Mouse (Mus musculus): ENCODE measurements around the gene Sema3a. TPM values are rescaled to one million over a fixed set of nuclear protein-coding genes. Genes with fewer than 3 reads are reported as not detected.
"Not testable (repeated sequence)": the region's sequence is repeated elsewhere in the genome, so short reads cannot be mapped to it uniquely, and the experiment has no call there.

The Sema3a gene
- polyA plus RNA-seq, 1 experiment from 2014 or later, result 2.0 TPM

DNA sequence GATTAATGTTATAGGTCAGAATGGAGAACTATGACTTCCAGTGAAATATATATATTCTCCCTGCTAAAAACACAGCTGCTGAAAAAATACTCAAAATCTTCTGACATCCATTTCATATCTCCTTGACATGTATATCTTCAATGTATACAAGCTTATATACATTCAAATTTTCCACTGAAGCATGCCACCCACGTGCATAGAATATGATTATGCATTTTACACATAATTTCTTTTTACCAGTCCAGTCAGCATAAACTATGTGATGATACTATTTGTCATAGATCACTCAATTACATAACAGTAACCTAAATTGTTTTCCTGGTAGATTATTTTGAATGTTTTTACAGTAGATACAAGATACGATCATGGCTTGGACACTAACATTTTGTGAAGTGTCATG is 306.6 kb downstream of the Sema3a start:
- ATAC-seq (ENCODE audit: low read depth) (no peak), DNase-seq (no peak)
- Histone ChIP-seq H3K4me2 (no peak overlapping the region), H3K36me3 (no peaks in the 10 kb centered on the region), H3K27ac (no peak overlapping the region), H3K4me3 (replicated peaks) (no peak overlapping the region), H3K4me1 (replicated peaks) (no peaks in the 10 kb centered on the region), H3K27me3 (no peaks in the 10 kb centered on the region), H3K9ac (no peak overlapping the region), H3K9me3 (replicated peaks) (no peaks in the 10 kb centered on the region)
- WGBS (ENCODE audit: insufficient replicate concordance), result 52% methylated on average over 2 of the region's 2 CpGs

DNA sequence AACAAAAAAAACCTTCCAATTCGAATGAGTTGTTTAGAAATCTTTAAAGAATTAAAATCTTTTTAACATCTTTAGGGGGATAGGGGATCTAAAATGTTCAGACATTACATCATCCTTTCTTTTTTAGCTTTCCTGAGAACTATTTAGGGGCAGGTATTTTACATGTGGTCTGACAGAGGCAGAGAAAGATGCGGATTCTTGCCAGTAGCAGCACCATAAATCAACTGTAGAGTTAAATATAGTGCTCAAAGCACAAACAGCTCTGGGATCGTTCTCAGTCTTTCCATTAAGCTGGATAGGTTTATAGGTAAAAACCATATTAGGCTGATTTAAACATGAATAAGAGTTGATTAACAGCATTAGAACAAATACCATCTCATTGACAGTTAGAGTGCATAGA is 307.4 kb downstream of the Sema3a start:
- no peaks in the 10 kb centered on the region for H3K9me3 ChIP-seq (replicated peaks)
- no peak overlapping the region for H3K4me2 ChIP-seq
- DNase-seq (no peak), ATAC-seq (ENCODE audit: low read depth) (no peak)
- H3K27me3 ChIP-seq, result no peaks in the 10 kb centered on the region
- 53% methylated on average over 3 of the region's 3 CpGs for WGBS (ENCODE audit: insufficient replicate concordance)
- H3K4me3 ChIP-seq (replicated peaks), result no peak overlapping the region
- H3K9ac ChIP-seq, result no peak overlapping the region
- H3K27ac ChIP-seq, result no peak overlapping the region
- no peaks in the 10 kb centered on the region for H3K4me1 ChIP-seq (replicated peaks)
- no peaks in the 10 kb centered on the region for H3K36me3 ChIP-seq

DNA sequence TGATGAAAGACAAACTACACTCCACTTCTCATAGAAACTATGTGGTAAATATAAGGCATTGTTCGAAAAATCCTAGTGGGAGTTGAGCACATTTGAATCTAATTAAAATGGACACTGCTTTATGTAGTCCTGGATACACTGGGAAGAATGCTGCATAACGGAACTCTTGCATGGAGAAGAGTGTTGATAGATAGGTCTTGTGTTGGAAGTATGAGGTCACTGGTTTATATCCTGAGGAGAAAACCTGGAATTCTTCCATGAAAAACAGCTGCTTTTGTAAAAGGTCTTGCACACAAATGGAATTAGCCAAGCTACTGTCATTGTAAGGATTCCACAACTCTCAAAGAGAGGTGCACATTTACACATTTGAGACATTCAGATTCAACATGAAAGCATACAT is 308.1 kb downstream of the Sema3a start:
- Histone ChIP-seq H3K4me2 (no peak overlapping the region), H3K27me3 (no peaks in the 10 kb centered on the region), H3K4me3 (replicated peaks) (no peak overlapping the region), H3K27ac (no peak overlapping the region), H3K9ac (no peak overlapping the region), H3K36me3 (no peaks in the 10 kb centered on the region), H3K4me1 (replicated peaks) (no peaks in the 10 kb centered on the region), H3K9me3 (replicated peaks) (no peaks in the 10 kb centered on the region)
- 67% methylated on average over 2 of the region's 2 CpGs for WGBS (ENCODE audit: insufficient replicate concordance)
- ATAC-seq (ENCODE audit: low read depth) (no peak), DNase-seq (no peak)

DNA sequence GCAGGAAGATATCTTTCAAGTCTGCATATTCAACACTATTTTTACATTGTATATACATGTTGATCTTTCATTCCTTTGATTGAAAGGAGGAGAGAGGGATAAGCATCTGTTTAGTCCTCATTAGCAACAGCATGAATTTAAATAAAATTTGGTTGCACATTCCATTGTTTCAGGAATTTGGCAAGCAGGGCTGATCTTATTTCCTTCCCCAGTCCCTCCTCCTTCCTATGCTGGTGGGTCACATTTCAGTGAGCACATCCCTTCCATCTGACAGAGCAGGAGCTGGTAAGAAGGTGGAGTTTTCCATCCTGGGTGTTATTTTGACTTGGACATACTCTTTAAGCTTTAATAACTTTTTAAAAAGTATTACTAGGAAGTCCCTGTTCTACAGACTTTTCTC is 315.9 kb downstream of the Sema3a start:
- H3K36me3 ChIP-seq, result no peaks in the 10 kb centered on the region
- H3K4me2 ChIP-seq, result no peak overlapping the region
- no peak overlapping the region for H3K9ac ChIP-seq
- DNase-seq, result no peak
- no peaks in the 10 kb centered on the region for H3K4me1 ChIP-seq (replicated peaks)
- no peak for ATAC-seq (ENCODE audit: low read depth)
- H3K9me3 ChIP-seq (replicated peaks), result no peaks in the 10 kb centered on the region
- H3K4me3 ChIP-seq (replicated peaks), result no peak overlapping the region
- no peaks in the 10 kb centered on the region for H3K27me3 ChIP-seq
- no peak overlapping the region for H3K27ac ChIP-seq

DNA sequence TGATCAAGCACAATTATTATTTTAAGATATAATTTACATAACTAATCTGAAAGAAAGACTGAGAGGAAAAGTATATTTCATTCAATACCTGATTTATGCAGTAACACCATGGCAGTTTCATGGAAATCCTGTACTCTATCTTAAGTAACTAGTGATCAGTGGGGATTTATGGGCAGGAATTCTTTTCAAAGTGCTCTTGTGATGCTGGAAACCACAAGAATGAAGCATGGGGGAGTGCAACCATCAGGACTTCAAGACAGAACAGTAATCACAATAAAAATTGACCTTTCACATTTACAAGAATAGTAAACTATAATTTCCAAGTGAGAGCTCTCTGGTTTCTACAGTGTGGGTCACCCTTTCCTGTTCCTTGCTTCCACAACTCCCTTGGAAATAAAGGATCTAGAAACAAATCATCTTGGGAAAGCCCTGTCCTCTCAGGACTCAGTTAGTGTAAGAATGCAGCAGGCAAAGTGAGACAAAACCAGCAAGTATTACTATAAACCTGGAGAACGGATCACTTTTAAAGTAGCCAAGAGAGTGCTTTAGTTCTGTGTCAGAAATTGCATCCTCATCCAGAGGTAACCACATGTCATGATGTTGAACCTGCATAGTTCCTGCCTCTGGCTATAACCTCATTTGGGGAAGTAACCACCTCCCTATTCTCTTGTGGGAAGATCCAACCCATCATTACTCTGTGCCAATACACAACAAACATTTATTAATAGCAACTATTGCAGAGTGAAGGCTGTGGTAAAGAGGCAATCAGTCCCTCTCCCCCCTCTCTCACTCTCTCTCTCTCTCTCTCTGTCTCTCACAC is 335.2 kb downstream of the Sema3a start:
- no peak overlapping the region for H3K4me3 ChIP-seq (replicated peaks)
- no peaks in the 10 kb centered on the region for H3K9me3 ChIP-seq (replicated peaks)
- DNase-seq (no peak), ATAC-seq (ENCODE audit: low read depth) (no peak)
- H3K4me2 ChIP-seq, result no peak overlapping the region
- H3K9ac ChIP-seq, result no peak overlapping the region
- H3K4me1 ChIP-seq (replicated peaks), result no peaks in the 10 kb centered on the region
- H3K27ac ChIP-seq, result no peak overlapping the region
- no peaks in the 10 kb centered on the region for H3K36me3 ChIP-seq
- WGBS (ENCODE audit: insufficient replicate concordance), result 35% methylated on average over 1 of the region's 1 CpGs
- H3K27me3 ChIP-seq, result no peaks in the 10 kb centered on the region

DNA sequence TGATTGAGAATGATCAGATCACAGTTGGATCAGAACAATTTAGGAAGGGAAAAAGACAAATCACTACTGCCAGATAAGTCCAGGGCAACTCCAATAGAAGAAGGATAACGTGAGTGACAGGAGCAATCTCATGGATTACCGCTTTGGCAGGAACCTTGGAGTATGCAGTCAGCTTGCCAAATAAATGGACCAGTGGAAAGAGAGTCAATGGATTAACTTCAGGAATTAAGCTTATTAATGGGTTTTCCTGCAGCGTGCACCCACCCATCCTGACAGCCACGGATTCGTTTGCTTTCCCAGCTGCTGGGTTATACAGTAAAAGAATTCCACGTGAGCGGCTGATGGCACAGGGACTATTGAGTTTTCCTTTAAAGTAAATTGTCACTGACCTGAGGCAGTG is 343.6 kb downstream of the Sema3a start:
- H3K27ac ChIP-seq, result no peak overlapping the region

DNA sequence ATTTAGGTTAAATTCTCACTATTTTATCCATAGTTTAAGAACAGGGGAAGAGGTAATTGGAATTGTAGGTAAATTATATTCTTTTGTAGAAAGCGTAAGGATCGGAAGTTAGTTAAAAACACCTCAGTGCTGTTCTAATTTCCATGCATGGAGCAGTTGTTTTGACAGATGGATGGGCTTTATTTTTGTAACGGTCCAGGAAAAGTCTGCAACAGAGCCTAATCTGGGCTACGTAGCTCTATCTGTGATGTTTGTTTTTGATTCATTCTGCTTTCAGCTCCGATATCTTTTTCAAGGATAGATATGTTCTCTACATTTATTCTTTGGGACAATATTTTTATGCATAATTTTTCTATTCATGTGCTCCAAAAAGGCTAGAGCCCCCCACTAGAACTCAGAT is 344.2 kb downstream of the Sema3a start:
- no peak for ATAC-seq (ENCODE audit: low read depth)
- H3K36me3 ChIP-seq, result no peaks in the 10 kb centered on the region
- no peaks in the 10 kb centered on the region for H3K27me3 ChIP-seq
- no peaks in the 10 kb centered on the region for H3K4me1 ChIP-seq (replicated peaks)
- no peak overlapping the region for H3K4me3 ChIP-seq (replicated peaks)
- H3K9ac ChIP-seq, result no peak overlapping the region
- H3K4me2 ChIP-seq, result no peak overlapping the region
- H3K9me3 ChIP-seq (replicated peaks), result no peaks in the 10 kb centered on the region
- no peak for DNase-seq
- H3K27ac ChIP-seq, result no peak overlapping the region
- WGBS (ENCODE audit: insufficient replicate concordance), result 74% methylated on average over 5 of the region's 5 CpGs

More for the DNA sequence above, 343.6 kb downstream of the Sema3a start:
- no peaks in the 10 kb centered on the region for H3K27me3 ChIP-seq
- no peaks in the 10 kb centered on the region for H3K36me3 ChIP-seq
- H3K9ac ChIP-seq, result no peak overlapping the region
- DNase-seq (no peak), ATAC-seq (ENCODE audit: low read depth) (no peak)
- H3K4me2 ChIP-seq, result no peak overlapping the region
- no peaks in the 10 kb centered on the region for H3K9me3 ChIP-seq (replicated peaks)
- WGBS (ENCODE audit: insufficient replicate concordance), result 67% methylated on average over 7 of the region's 7 CpGs
- H3K4me1 ChIP-seq (replicated peaks), result no peaks in the 10 kb centered on the region
- H3K4me3 ChIP-seq (replicated peaks), result no peak overlapping the region

DNA sequence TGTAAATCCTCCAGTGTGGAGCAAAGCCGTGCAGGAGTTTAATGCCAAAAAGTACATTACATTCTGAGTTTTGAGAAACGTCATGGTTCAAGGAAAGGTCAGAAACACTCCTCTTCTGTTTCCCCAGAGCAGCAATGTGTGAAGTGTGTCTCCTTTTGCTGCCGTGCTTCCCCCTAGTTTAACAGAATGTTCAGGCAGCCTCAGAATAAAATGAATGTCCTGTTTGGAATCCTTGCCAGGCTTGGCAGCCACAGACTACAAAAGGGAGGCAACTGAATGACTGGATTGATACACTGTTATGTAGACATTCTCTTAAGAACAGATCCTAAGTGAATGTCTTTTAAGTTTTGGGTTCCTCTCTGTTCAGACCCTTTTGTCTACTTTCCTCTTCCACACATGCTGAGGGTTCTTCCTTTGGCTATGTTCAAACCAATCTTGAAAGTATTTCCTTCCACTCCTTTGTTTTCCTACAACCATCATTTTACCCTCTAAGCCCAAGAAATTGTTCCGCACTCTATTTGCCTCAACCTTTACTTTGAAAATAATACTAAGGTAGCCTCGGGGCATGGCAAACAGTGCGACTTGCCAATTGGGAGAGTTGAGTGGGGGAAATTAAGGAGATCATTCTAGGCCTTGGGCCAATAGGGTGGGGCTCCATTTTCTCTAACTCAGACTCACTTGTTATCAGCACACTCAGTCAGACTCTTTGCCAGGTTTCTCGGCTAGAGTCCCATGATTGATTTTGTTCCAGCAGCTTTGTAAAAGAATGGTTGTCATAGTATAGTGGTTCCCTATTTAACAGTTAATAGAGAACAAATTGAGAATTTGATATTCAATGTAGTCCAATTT is 345.1 kb downstream of the Sema3a start:
- Histone ChIP-seq H3K4me1 (replicated peaks) (no peaks in the 10 kb centered on the region), H3K4me3 (replicated peaks) (no peak overlapping the region), H3K27me3 (no peaks in the 10 kb centered on the region), H3K36me3 (no peaks in the 10 kb centered on the region), H3K9me3 (replicated peaks) (no peaks in the 10 kb centered on the region), H3K9ac (no peak overlapping the region), H3K27ac (no peak overlapping the region), H3K4me2 (no peak overlapping the region)
- no peak for DNase-seq
- 60% methylated on average over 7 of the region's 7 CpGs for WGBS (ENCODE audit: insufficient replicate concordance)
- ATAC-seq (ENCODE audit: low read depth), result no peak

DNA sequence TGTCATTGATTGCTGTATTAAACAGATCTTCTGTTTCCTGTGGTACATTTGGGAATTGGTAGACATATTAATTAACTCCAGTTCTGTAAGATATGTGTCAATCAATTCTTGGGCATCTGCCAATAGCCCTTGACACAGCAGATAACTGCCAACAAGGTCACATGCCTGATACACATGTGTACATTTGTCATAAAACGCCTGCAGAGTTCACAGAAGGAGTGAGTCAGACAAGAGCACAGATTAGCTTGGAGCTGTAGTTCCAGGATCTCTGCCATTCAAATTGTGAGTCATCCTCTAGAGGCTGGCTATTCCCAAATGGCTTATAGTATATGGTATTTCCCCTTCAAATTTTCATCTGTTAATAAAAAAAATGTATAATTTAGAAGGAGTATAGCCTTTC is 352.4 kb downstream of the Sema3a start:
- Histone ChIP-seq H3K4me3 (replicated peaks) (no peak overlapping the region), H3K4me1 (replicated peaks) (no peaks in the 10 kb centered on the region), H3K27ac (no peak overlapping the region), H3K27me3 (no peaks in the 10 kb centered on the region), H3K9ac (no peak overlapping the region), H3K4me2 (no peak overlapping the region), H3K9me3 (replicated peaks) (no peaks in the 10 kb centered on the region), H3K36me3 (no peaks in the 10 kb centered on the region)
- 32% methylated on average over 1 of the region's 1 CpGs for WGBS (ENCODE audit: insufficient replicate concordance)
- no peak for ATAC-seq (ENCODE audit: low read depth)
- DNase-seq, result no peak

DNA sequence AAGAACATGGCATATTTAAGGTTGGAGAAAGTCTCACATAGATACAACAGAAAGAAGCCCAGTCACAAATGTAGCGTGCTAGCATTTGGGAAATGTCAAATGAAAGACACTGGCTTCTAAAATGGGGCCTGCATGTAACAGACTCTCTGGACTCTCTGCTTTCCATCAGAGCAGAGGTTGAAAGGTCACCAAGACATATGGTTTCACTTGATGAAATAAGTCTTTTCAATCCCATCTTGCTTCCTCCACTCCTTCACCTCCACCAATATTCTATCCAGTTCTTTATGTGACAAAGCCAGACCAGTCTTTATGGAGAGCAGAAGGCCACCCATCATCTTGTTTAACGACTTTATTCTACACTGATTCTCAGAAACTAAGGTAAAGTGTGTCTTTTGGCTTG is 363.5 kb downstream of the Sema3a start:
- H3K4me1 ChIP-seq (replicated peaks), result no peaks in the 10 kb centered on the region
- no peaks in the 10 kb centered on the region for H3K9me3 ChIP-seq (replicated peaks)
- H3K4me2 ChIP-seq, result no peak overlapping the region
- ATAC-seq (ENCODE audit: low read depth) (no peak), DNase-seq (no peak)
- no peak overlapping the region for H3K9ac ChIP-seq
- no peaks in the 10 kb centered on the region for H3K36me3 ChIP-seq
- H3K4me3 ChIP-seq (replicated peaks), result no peak overlapping the region
- 54% methylated on average over 2 of the region's 2 CpGs for WGBS (ENCODE audit: insufficient replicate concordance)
- H3K27ac ChIP-seq, result no peak overlapping the region
- H3K27me3 ChIP-seq, result no peaks in the 10 kb centered on the region

DNA sequence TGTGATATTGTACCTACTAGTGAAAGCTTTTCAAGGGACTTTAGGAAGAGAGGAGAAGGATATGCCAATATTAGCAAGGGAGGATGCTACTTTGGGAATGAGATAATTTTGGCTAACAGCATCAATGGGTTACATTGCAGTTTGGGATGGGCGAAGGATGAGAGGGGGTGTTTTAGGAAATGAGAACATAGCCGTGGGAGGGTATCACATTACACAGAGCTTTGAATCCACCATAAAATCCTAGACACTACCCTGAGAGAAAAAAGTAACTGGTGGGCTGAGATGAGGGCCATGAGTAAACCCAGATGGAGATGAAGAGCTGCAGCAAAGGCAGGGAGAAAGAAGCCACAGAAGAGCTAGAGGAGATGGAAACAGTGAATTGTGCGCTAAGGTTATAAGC is 370.8 kb downstream of the Sema3a start:
- ATAC-seq (ENCODE audit: low read depth); DNase-seq; H3K9ac ChIP-seq; H3K4me3 ChIP-seq (replicated peaks); H3K27ac ChIP-seq; H3K27me3 ChIP-seq; H3K4me1 ChIP-seq (replicated peaks); H3K9me3 ChIP-seq (replicated peaks); H3K4me2 ChIP-seq; H3K36me3 ChIP-seq: not testable (repeated sequence)
- WGBS (ENCODE audit: insufficient replicate concordance), result 65% methylated on average over 3 of the region's 3 CpGs

DNA sequence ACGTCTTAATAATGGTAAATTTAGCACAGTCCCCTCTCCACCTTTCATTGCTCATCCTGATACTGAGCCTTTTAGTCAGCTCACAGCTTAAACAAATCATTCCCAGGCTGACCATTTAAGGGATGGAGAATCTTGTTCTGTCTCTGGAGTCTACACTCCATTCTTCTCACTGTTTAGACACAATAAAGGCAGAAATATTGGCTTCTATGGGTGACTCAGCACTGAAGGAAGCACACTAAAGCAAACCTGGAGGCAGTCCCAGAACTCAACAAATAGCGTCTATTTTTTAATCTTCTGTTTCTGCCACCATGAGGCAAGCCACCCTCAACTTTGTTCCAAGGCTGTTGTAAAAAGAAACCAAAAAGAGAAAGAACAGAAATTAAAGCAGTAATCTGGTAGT is 374.6 kb downstream of the Sema3a start:
- no peaks in the 10 kb centered on the region for H3K4me1 ChIP-seq (replicated peaks)
- no peaks in the 10 kb centered on the region for H3K27me3 ChIP-seq
- H3K36me3 ChIP-seq, result no peaks in the 10 kb centered on the region
- H3K9me3 ChIP-seq (replicated peaks), result no peaks in the 10 kb centered on the region
- no peak overlapping the region for H3K9ac ChIP-seq
- DNase-seq, result no peak
- H3K4me2 ChIP-seq, result no peak overlapping the region
- H3K27ac ChIP-seq, result no peak overlapping the region
- WGBS (ENCODE audit: insufficient replicate concordance), result 54% methylated on average over 2 of the region's 2 CpGs
- ATAC-seq (ENCODE audit: low read depth), result no peak
- H3K4me3 ChIP-seq (replicated peaks), result no peak overlapping the region
